Mouse (Mus musculus) spleen, adult 18-20 months (tissue): ENCODE results near the gene Nmnat1.
"Not testable (repeated sequence)": the region's sequence is repeated elsewhere in the genome, so short reads cannot be mapped to it uniquely, and the experiment has no call there.

ENCODE experiments used
- DNase-seq, 2 experiments: peaks; one replicate each; pipeline ENCODE4 v3.0.0; 2022; ENCODE audit warnings: mixed read lengths in 2 of 2

Nmnat1 gene

GRCm38 (mm10) chr4:149444465-149444864 lies 40.5 kb downstream of the Nmnat1 start:
- DNase-seq = no peak

GRCm38 (mm10) chr4:149442436-149442835 lies 42.6 kb downstream of the Nmnat1 start:
- DNase-seq = no peak

- DNase-seq = no peak
These were observed 44.4 kb downstream of the Nmnat1 start for GRCm38 (mm10) chr4:149440576-149440975.

- not testable (repeated sequence) for DNase-seq
These were observed 53.1 kb downstream of the Nmnat1 start for GRCm38 (mm10) chr4:149431887-149432286.

- DNase-seq = no peak
These were observed 55.4 kb downstream of the Nmnat1 start for GRCm38 (mm10) chr4:149429592-149429991.

GRCm38 (mm10) chr4:149426325-149427199 lies 58.4 kb downstream of the Nmnat1 start, which contains the start of gene Ube4b:
TSS of gene Ube4b (minus strand) at chr4:149426749.
- DNase-seq = peak; percentile 94 to 97

- no peak for DNase-seq
These were observed 59.2 kb downstream of the Nmnat1 start for GRCm38 (mm10) chr4:149425801-149426292.

- no peak for DNase-seq
These were observed 60.2 kb downstream of the Nmnat1 start for GRCm38 (mm10) chr4:149424755-149425154.

- no peak for DNase-seq
These were observed 67.1 kb downstream of the Nmnat1 start for GRCm38 (mm10) chr4:149417854-149418365.
